8 mouse cellular contexts compared by ENCODE assay signal in the genomic region with DNA sequence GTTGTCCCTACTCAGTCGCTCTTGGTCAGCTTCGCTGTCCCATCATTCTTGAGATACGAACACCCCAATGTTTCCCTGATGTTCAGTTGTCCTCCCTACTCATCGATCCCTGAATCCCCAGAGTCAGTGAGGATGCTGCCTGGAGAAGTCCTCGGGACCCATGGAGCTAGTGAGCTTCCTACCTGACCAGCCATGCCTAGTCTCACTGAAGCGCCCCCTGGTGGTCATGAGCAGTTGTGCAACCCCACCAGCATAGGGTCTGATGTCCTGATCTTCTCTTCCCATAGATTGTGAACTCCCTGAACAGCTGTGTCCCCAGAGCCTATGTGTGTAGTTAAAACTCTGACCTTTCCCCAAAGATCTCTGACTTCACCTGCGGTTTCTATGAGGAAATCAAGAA. TPM values are rescaled to one million over a fixed set of nuclear protein-coding genes. Genes with fewer than 3 reads are reported as not detected.
DNase-seq lines count a peak whose midpoint lies in the region; ATAC-seq and TF ChIP-seq lines count a peak whose summit lies in the region.

No protein-coding gene starts in this region.

- DNase-seq in kidney, postnatal 0 days (ENCODE audit: low spot score): peak; percentile 11
- DNase-seq in G1E (ENCODE audit: low spot score): no peak
- DNase-seq in heart, postnatal 4 days: peak; percentile 52
- DNase-seq in splenic B cell, adult 2 months (ENCODE audit: low read depth, low spot score): peak; percentile 3
- DNase-seq in right cerebral cortex, postnatal 14 days: no peak

- H3K4me3 ChIP-seq in kidney, postnatal 0 days (replicated peaks; ENCODE audit: low read depth, low read length): no peak overlapping the region
- no peak overlapping the region for H3K4me3 ChIP-seq in kidney, embryonic 15.5 days (replicated peaks)
- no peak overlapping the region for H3K4me3 ChIP-seq in G1E (ENCODE audit: low read depth, low read length)
- H3K4me3 ChIP-seq in bone marrow, adult 2 months (replicated peaks; ENCODE audit: control insufficient read depth, low read depth, low read length): no peak overlapping the region
- H3K4me3 ChIP-seq in hindbrain, embryonic 12.5 days: no peak overlapping the region

- no peaks in the 10 kb centered on the region for H3K4me1 ChIP-seq in kidney, postnatal 0 days (replicated peaks; ENCODE audit: insufficient read depth, low read length)
- H3K4me1 ChIP-seq in kidney, embryonic 15.5 days: no peaks in the 10 kb centered on the region
- no peaks in the 10 kb centered on the region for H3K4me1 ChIP-seq in G1E (ENCODE audit: insufficient read depth, low read depth, low read length)
- no peaks in the 10 kb centered on the region for H3K4me1 ChIP-seq in bone marrow, adult 2 months (ENCODE audit: control insufficient read depth, insufficient read depth, low read length)
- 0 out of 2 replicates have a peak, but pooled peaks cover 3% of the 10 kb centered on the region for H3K4me1 ChIP-seq in hindbrain, embryonic 12.5 days

- no peaks in the 10 kb centered on the region for H3K36me3 ChIP-seq in kidney, postnatal 0 days (ENCODE audit: insufficient read depth, low read length)
- H3K36me3 ChIP-seq in kidney, embryonic 15.5 days: no peaks in the 10 kb centered on the region
- H3K36me3 ChIP-seq in G1E (replicated peaks): no peaks in the 10 kb centered on the region
- no peaks in the 10 kb centered on the region for H3K36me3 ChIP-seq in splenic B cell, adult 2 months (ENCODE audit: control insufficient read depth, insufficient read depth, low read length, poor library complexity, severe bottlenecking)
- H3K36me3 ChIP-seq in hindbrain, embryonic 12.5 days: no peaks in the 10 kb centered on the region

- 64% methylated on average over 7 of the region's 7 CpGs for WGBS in kidney, postnatal 0 days
- WGBS in kidney, embryonic 15.5 days: 61% methylated on average over 7 of the region's 7 CpGs
- WGBS in bone marrow, adult 2 months: 49% methylated on average over 7 of the region's 7 CpGs
- WGBS in hindbrain, embryonic 12.5 days: 63% methylated on average over 7 of the region's 7 CpGs

- no peaks in the 10 kb centered on the region for H3K9me3 ChIP-seq in kidney, postnatal 0 days (replicated peaks; ENCODE audit: low read length)
- no peaks in the 10 kb centered on the region for H3K9me3 ChIP-seq in kidney, embryonic 15.5 days (replicated peaks)
- H3K9me3 ChIP-seq in G1E (replicated peaks): peaks cover 85% of the 10 kb centered on the region
- no peaks in the 10 kb centered on the region for H3K9me3 ChIP-seq in hindbrain, embryonic 12.5 days (replicated peaks)

- no peak overlapping the region for H3K4me2 ChIP-seq in kidney, postnatal 0 days (ENCODE audit: low read length)
- no peak overlapping the region for H3K4me2 ChIP-seq in kidney, embryonic 15.5 days
- no peak overlapping the region for H3K4me2 ChIP-seq in hindbrain, embryonic 12.5 days (replicated peaks)

- ATAC-seq in kidney, postnatal 0 days (replicated peaks; ENCODE audit: low FRiP score, low read depth): no peak
- no peak for ATAC-seq in kidney, embryonic 15.5 days (replicated peaks; ENCODE audit: low FRiP score)
- ATAC-seq in G1E (ENCODE audit: extremely low read depth, insufficient number of reproducible peaks, low FRiP score, poor library complexity, severe bottlenecking): no peak
- no peak for ATAC-seq in hindbrain, embryonic 12.5 days (ENCODE audit: low FRiP score)

- H3K27ac ChIP-seq in kidney, postnatal 0 days: no peak overlapping the region
- H3K27ac ChIP-seq in kidney, embryonic 15.5 days: no peak overlapping the region
- H3K27ac ChIP-seq in bone marrow, adult 2 months (ENCODE audit: control insufficient read depth, insufficient read depth, low read depth, low read length, poor library complexity): no peak overlapping the region
- no peak overlapping the region for H3K27ac ChIP-seq in hindbrain, embryonic 12.5 days

- no peak overlapping the region for H3K9ac ChIP-seq in kidney, postnatal 0 days (ENCODE audit: low read depth, low read length)
- no peak overlapping the region for H3K9ac ChIP-seq in kidney, embryonic 15.5 days
- H3K9ac ChIP-seq in hindbrain, embryonic 12.5 days: no peak overlapping the region

- TF ChIP-seq POLR2A in bone marrow, adult 2 months (IDR thresholded peaks at IDR 0.05; ENCODE audit: borderline replicate concordance, control insufficient read depth, low read depth, low read length): no peak

- no peaks in the 10 kb centered on the region for H3K27me3 ChIP-seq in kidney, postnatal 0 days (ENCODE audit: insufficient read depth, low read length)
- 0 out of 2 replicates have a peak, but pooled peaks cover 4% of the 10 kb centered on the region for H3K27me3 ChIP-seq in kidney, embryonic 15.5 days
- no peaks in the 10 kb centered on the region for H3K27me3 ChIP-seq in G1E (ENCODE audit: insufficient read depth, low read length)
- H3K27me3 ChIP-seq in splenic B cell, adult 2 months (ENCODE audit: control insufficient read depth, insufficient read depth, low read length, poor library complexity, severe bottlenecking): no peaks in the 10 kb centered on the region
- H3K27me3 ChIP-seq in hindbrain, embryonic 12.5 days: no peaks in the 10 kb centered on the region

- peak; percentile 74 for TF ChIP-seq CTCF in kidney, postnatal 0 days (IDR thresholded peaks at IDR 0.05; ENCODE audit: low read depth)
- TF ChIP-seq CTCF in G1E (IDR thresholded peaks at IDR 0.05; ENCODE audit: low read depth, low read length): peak; percentile 25; the same call in 1 of the 2 replicates
- TF ChIP-seq CTCF in bone marrow, adult 2 months (IDR thresholded peaks at IDR 0.05; ENCODE audit: control insufficient read depth, insufficient read depth, low read length): peak; percentile 63

RNA-seq across cellular contexts. Expression of a gene that starts 47.9 kb away (rescaled TPM):
- polyA plus RNA-seq in kidney, postnatal 0 days (2015; fragmentation: Nextera tagmentation; extraction: Ambion mirVana): 3.0 and 3.5 TPM in 2 replicates
- 3.2 and 4.5 TPM in 2 replicates for polyA plus RNA-seq in kidney, embryonic 15.5 days (2015; fragmentation: Nextera tagmentation; extraction: Ambion mirVana)
- total RNA-seq in G1E (2014; fragmentation: Nextera tagmentation) (not detected in 2 replicates), G1E (2017) (0.06 TPM in 1 of 2 replicates, not detected in the other)
- not detected in 2 replicates for polyA plus RNA-seq in G1E (2012)
- not detected in 2 replicates for polyA plus RNA-seq in bone marrow, adult 2 months (2011; ENCODE audit: insufficient read depth, insufficient read length, low replicate concordance, missing spikeins)
- total RNA-seq in heart, postnatal 4 days (2021): 10 to 100 TPM; 10.6 to 12.0 TPM
- 2.8 and 3.1 TPM in 2 replicates for polyA plus RNA-seq in hindbrain, embryonic 12.5 days (2016; fragmentation: Nextera tagmentation; extraction: Ambion mirVana)

Comparison
In these comparisons a context has a peak if more than half of its experiments do, and no peak if none do; other contexts are left out.
1. DNase-seq: peak in kidney, postnatal 0 days (single experiment), heart, postnatal 4 days (single experiment) and splenic B cell, adult 2 months (single experiment); none in G1E (single experiment) and right cerebral cortex, postnatal 14 days (single experiment).
2. Peak in every context shown above with its lines, with median percentiles within 50 percentile points of each other: CTCF ChIP-seq.